Mouse (Mus musculus) right cerebral cortex, postnatal 36 days (tissue): ENCODE results near the gene Pdia3.
"Not testable (repeated sequence)": the region's sequence is repeated elsewhere in the genome, so short reads cannot be mapped to it uniquely, and the experiment has no call there.

Experiments used
- DNase-seq, 2 experiments: peaks; one replicate each; pipeline ENCODE4 v3.0.0; 2022; ENCODE audit warnings: low spot score in 2 of 2, mixed read lengths in 1 of 2

The Pdia3 gene

GRCm38 (mm10) chr2:121442259-121443067 lies 28.9 kb downstream of the Pdia3 start:
- no peak for DNase-seq

- DNase-seq = no peak
Measured at GRCm38 (mm10) chr2:121443068-121443349, 29.4 kb downstream of the Pdia3 start.

GRCm38 (mm10) chr2:121444178-121444577 lies 30.6 kb downstream of the Pdia3 start, which contains the start of gene Ell3:
TSS of gene Ell3 (minus strand) at chr2:121444278.
- DNase-seq = no peak

DNA sequence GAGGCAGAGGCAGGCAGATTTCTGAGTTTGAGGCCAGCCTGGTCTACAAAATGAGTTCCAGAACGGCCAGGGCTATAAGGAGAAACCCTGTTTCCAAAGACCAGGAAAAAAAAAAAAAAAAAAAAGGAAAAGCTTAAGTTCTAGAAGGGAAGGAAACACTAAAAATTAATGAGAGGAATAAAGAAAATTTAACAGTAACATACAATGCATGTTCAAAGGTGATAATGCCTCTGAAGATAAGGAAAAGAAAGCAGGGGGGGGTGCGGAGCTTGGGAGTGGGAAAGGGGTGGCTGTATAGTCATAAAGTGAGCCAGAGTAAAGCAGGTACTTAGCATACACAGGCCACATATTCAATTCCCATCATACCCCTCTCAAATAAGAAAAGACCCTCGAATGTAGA lies 31.5 kb downstream of the Pdia3 start:
- DNase-seq = no peak

DNA sequence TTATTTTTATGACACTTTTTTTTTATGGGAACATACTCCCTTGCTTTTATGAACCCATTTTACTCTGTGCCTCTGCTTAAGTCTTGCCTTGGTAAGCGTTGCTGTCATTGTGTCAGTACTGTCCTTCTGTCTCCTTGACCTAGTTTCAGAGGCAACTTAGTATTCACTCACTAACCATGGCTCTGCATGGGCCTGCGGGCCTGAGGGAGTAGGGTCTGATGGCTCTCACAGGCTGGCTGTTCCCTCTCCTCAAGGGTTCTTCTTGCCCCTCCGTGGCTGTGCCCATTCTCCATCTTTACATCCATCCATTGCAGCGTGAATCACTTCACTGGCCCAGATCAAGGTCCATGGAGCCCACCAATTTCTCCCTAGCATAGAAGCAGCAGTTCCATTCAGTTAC lies 32.9 kb downstream of the Pdia3 start:
- no peak for DNase-seq

DNA sequence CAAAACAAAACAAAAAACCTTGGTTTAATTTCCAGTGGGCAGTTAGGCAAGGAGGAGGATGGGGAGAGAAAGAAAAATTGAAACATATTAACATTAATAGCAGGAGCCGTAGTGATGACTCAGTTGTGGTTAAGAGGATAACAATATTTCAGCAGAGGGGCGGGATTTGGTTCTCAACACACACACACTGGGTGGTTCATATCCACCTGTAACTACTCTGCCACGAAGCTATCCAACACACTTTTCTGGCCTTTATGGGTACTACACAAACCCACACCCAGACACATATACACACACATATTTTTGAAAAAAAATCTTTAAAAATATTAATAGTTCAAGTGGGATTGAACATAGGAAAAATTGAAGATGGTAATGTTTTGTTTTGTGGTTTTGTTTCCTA lies 33.4 kb downstream of the Pdia3 start:
- no peak for DNase-seq

GRCm38 (mm10) chr2:121448136-121448535 lies 34.6 kb downstream of the Pdia3 start:
- no peak for DNase-seq

DNA sequence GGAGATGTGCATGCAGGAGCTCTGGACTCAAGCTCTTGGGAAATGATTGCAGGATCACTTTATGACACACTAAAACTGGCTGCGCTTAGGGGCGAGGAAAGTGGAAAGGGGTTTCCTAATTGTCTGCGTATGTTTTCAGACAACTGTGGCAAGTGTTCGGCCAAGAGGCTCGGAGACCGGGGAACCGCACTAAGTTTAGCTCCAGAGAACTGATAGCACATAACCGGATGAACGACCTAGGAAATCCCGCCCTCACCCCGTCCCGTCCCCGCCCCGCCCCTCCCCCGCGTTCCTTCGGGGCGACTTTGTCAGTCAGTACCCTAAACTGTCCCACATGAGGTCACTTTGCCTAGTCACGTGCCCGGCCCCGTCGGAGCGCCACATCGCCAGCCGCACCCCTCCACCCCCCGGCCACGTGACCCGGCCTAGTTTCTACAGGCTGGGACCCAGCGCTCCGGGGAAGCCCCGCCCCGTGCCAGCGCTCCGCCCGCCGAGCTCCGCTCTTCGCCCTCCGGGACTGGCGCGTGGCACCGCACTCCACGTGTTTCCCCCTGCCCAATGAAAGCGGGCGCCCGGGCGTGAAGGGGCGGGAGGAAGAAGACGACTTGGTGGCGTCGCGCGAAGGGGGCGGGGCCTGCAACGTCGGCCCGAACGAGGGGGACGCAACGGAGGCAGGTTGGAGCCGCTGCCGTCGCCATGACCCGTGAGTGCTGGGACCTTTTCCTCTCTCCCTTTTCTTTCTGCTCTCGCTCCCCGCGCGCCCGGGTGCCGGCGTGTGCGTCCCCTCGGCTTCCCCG lies 35.4 kb downstream of the Pdia3 start, which contains the start of gene Serf2:
TSS of gene Serf2 (plus strand) at position 457 of the 797 bp plus-strand sequence.
- peak; percentile 99 for DNase-seq

DNA sequence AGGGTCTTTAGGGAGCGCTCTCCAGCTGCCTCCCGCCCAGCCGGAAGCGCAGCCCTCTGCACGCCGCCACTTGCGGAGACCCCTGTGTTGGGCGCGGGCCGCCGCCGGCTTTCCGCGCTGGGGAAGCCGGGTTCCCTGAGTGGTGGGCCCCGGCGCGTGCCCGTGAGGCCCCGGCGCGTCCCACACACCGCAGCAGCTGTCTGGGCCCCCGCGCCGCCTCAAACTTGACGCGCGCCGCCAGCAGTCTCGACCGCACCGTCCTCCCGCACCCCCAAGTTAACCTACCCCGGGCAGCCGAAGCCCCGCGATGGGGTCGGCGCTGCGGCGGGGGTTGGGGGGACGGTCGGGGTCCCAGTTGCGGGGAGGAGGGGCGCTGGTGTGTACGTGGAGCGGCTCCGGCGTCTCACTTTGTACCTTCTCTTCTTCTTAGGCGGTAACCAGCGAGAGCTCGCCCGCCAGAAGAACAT lies 36.0 kb downstream of the Pdia3 start:
- DNase-seq = no peak

DNA sequence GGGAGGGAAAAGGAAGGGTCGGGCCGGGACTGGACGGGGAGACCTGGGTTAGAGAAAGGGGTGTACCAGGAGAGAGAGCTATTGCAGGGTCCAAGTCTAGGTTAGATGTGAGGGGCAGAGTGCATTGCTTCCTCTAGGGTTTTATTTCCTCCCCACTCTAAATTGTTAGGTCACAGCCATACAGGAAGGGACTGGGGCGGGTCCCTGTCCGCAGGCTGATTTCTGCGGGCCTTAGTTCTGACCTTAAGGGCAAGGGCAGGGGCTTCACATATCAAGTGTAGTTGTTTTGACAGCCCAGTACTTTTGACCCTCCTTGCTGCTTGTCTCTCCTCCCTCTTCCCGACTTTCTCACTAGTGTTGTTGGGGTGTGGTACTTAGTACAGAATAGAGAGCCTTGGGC lies 36.5 kb downstream of the Pdia3 start:
- no peak for DNase-seq

DNA sequence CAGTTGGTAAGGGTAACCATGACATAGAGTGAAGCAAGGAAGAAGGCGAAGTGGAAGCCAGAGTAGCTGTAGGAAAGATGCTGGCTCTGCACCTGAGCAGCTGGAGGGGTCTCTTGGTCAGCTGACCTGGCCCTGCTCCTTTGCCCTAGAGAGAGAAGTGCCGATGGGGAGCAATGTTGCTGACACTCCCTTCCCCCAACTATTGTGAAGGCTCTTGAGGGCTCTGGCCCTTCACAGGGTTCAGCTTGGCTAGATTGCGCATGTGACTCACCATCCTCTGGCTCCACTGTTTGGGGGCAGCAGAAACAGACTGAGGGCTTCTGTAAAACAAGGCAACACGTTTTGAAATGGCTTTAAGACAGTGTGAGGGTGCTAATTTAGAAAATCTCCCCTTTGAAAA lies 38.8 kb downstream of the Pdia3 start:
- no peak for DNase-seq

DNA sequence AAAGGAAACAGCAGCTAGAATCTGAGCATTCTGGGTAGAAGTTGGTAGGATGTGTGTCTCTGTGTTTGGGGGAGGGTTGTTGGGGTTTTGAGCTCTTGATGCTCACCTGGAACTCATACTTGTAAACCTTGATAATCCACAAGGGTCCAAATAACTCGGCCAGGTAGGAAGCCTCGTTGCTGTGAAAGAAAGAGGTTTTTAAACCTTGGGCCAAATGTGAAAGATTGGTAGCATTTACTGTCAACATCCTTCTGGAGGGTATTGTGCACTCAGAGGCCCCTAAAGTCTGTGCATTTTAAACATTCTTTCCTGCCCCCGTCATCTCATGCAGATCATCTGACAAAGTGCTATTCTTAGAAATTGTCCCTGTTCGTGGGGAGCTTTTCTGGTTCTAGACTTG lies 39.4 kb downstream of the Pdia3 start, which contains the start of gene Hypk:
TSS of gene Hypk (plus strand) at position 301 of the 400 bp plus-strand sequence.
- DNase-seq = no peak

DNA sequence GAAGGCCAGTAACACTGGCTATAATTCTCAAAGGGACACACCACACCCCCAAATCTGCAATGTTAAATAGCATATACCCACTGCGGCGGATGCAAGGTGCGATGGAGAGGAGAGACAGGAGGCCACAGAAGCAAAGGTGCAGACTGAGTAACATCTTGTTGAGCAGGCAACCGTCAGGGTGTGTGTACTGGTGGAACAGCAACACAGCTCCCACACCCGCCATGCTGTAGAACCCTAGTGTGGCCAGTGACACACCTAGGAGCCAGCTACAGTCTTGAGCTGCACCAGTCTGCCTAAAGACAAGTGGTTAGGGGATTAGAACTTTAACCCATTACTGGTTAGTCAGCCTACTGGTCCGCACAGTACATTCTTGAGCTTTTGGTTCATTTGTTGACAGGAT lies 40.3 kb downstream of the Pdia3 start:
- DNase-seq = no peak

DNA sequence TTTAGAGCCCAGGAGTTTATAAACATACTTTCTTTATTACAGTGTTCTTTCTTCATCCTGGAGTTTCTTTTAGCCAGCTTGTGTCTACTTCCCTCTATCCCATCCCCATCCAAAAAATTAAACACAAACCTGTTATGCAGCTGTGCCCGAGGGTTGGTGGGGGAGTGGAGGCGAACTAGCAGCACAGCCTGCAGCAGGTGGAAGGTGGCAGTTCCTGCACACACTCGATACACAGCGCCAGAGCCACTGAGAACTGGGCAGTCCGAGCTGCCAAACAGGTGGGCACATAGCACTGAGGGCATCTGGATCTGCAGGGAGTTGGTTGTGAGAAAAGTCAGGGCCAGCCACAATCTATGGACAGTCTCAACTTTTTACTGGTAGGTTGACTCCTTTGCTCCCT lies 42.0 kb downstream of the Pdia3 start:
- no peak for DNase-seq

- peak; percentile 80 to 83 for DNase-seq
Measured at GRCm38 (mm10) chr2:121456692-121457642, 43.4 kb downstream of the Pdia3 start, which contains the start of gene Serinc4. TSS of gene Serinc4 (minus strand) at chr2:121456781.

- no peak for DNase-seq
Measured at GRCm38 (mm10) chr2:121460071-121460470, 46.5 kb downstream of the Pdia3 start.

DNA sequence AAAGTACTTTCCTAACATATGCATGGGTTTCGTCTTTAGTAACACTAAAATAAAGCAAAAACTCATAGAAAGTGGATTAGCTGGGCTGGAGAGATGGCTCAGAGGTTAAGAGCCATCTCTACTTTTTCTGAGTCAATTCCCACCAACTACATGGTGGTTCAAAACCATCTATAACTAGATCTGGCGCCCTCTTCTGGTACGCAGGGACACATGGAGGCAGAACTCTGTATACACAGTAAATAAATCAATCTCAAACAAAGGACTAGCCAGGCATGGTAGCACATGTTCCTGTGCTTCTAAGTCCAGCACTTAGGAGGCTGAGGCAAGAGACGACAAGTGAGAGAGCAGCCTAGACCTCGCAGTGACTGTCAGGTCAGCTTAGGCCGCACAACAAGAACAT lies 55.4 kb downstream of the Pdia3 start:
- not testable (repeated sequence) for DNase-seq

DNA sequence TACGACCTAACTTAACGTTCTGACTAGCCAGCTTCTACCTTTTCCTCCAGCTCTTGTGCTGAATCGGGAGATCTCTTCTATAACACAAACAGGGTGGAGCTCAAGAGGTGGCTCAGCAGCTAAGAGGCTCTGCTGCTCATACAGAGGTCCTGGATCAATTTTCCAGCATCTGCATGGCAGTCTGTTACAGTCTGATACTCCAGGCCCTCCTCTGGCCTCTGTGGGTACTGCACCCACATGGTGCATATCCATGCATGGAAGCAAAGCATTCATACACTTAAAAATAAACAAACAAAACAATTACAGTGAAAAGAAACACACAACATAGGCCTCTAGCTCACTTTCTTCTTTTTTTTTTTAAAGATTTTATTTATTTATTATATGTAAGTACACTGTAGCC lies 59.2 kb downstream of the Pdia3 start:
- DNase-seq = not testable (repeated sequence)

DNA sequence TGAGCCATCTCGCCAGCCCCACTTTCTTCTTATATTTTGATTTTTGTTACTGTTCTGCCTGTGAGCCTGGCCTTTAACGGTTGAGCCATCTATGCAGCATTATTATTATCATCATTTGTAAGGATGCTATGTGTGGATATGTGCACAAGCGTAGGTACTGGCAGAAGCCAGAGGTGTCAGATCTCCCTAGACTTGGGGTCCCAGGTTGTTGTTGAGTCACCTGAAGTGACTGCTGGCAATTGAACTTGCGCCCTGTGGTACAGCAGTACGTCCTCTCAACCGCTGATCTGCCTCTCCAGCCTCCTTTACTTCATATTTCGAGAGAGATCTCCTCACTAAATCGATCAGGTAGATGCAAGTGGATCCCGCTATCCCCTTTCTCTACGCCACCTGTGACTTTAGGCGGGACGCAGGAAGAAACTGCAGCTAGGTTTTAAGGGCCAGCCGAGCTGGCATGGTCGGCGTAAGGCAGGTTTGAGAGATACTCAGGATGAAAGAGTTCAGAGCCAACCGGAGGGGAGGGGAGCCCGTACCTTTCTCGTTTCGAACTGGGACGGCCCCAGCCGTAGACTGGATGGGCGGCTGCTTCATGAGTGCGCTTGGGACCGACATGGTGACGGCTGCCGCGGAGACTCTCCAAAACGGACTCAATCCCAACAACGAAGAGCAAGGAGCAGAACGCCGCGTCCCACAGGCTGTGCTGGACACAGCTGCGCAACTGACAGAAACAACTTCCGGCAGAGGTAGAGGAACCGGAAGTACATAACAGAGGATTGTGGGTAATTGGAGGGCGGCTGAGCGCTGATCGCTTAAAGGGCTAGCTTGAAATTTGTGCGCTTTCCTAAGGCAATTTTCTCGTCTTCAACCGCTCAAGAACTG lies 60.0 kb downstream of the Pdia3 start, which contains the start of gene Mfap1b:
TSS of gene Mfap1b (minus strand) at position 767 of the 879 bp plus-strand sequence.
- DNase-seq = peak; percentile 80 to 88

- DNase-seq = no peak
Measured at GRCm38 (mm10) chr2:121474180-121474535, 60.6 kb downstream of the Pdia3 start.

GRCm38 (mm10) chr2:121475306-121475705 lies 61.7 kb downstream of the Pdia3 start:
- DNase-seq = not testable (repeated sequence)
